Mouse (Mus musculus) adrenal gland, postnatal 36 days (tissue): ENCODE results near the gene Glul. TPM values are rescaled to one million over a fixed set of nuclear protein-coding genes. Genes with fewer than 3 reads are reported as not detected.
A peak's percentile ranks its signal among the peaks of the same experiment; 100 is the strongest.

Source experiments
- microRNA-seq: library from miRNA; unstranded; fragments of <30 nt; microRNA quantifications from one replicate; pipeline ENCODE4 v1.2.0, GENCODE M21; 2021
- total RNA-seq, 2 experiments: library from RNA; stranded (reverse); gene quantifications; 2 replicates each; pipeline ENCODE4 v1.2.3; 2021

The Glul gene
- total RNA-seq, 2 experiments from 2014 or later = 1,103 to 1,248 TPM

Small RNA genes within 50 kb of the gene (microRNA-seq; reads per million reads assigned to microRNA genes)
- 22.9 reads per million, percentile 36 among the genes with 10 or more reads in this experiment for gene Mir8114

Other genes with a start within 250 kb of the Glul start
- under 1 TPM in 1 of 2 experiments, not detected in 1; 0.07 TPM for gene Rgs8, start 246.9 kb upstream of the Glul start, total RNA-seq
- gene Rgs16, start 159.6 kb upstream of the Glul start, total RNA-seq = 1 to 10 TPM; 1.3 to 2.7 TPM
- gene Rnasel, start 150.5 kb upstream of the Glul start, total RNA-seq = 10 to 100 TPM in 1 of 2 experiments, 1 to 10 TPM in 1; 7.6 to 16.8 TPM
- gene Rgsl1, start 55.8 kb upstream of the Glul start, total RNA-seq = under 1 TPM in 1 of 2 experiments, not detected in 1; 0.10 TPM
- not detected for gene Teddm1b, start 25.6 kb upstream of the Glul start, total RNA-seq
- gene Teddm1a, start 8.2 kb upstream of the Glul start, total RNA-seq = not detected
- under 1 TPM; 0.30 to 0.36 TPM for gene Teddm2, start 284 bp downstream of the Glul start, total RNA-seq